Mouse (Mus musculus): ENCODE data around the gene Anapc2. TPM values are rescaled to one million over a fixed set of nuclear protein-coding genes. Genes with fewer than 3 reads are reported as not detected.
"Not testable (repeated sequence)": the region's sequence is repeated elsewhere in the genome, so short reads cannot be mapped to it uniquely, and the experiment has no call there.

The Anapc2 gene
- polyA plus RNA-seq, 1 experiment from 2014 or later: 156 TPM

- Histone ChIP-seq H3K9me3 (no peaks in the 10 kb centered on the region), H3K4me3 (no peak overlapping the region), H3K27me3 (ENCODE audit: insufficient read depth, poor library complexity, severe bottlenecking) (peaks cover 41% of the 10 kb centered on the region), H3K27ac (no peak overlapping the region), H3K4me1 (replicated peaks) (peaks cover 41% of the 10 kb centered on the region), H3K36me3 (peaks cover 53% of the 10 kb centered on the region)
- WGBS: 91% methylated on average over 4 of the region's 4 CpGs
- DNase-seq (ENCODE audit: low spot score): no peak
Observed at GRCm38 (mm10) chr2:25244144-25244543, 28.1 kb upstream of the Anapc2 start.

GRCm38 (mm10) chr2:25246183-25247072 is 25.9 kb upstream of the Anapc2 start, which contains the start of gene AL732309.1:
TSS of gene AL732309.1 (minus strand) at chr2:25246863.
- no peak for DNase-seq (ENCODE audit: low spot score)
- H3K4me1 ChIP-seq (replicated peaks): peaks cover 26% of the 10 kb centered on the region
- peaks cover 76% of the 10 kb centered on the region for H3K36me3 ChIP-seq
- no peaks in the 10 kb centered on the region for H3K9me3 ChIP-seq
- 88% methylated on average over 10 of the region's 10 CpGs for WGBS
- no peak within 1 kb of the TSS for H3K27ac ChIP-seq
- peaks cover 29% of the 10 kb centered on the region for H3K27me3 ChIP-seq (ENCODE audit: insufficient read depth, poor library complexity, severe bottlenecking)
- no peak within 1 kb of the TSS for H3K4me3 ChIP-seq

- Histone ChIP-seq H3K36me3 (peaks cover 64% of the 10 kb centered on the region), H3K4me1 (replicated peaks) (peaks cover 19% of the 10 kb centered on the region), H3K27ac (no peak overlapping the region), H3K9me3 (no peaks in the 10 kb centered on the region), H3K27me3 (ENCODE audit: insufficient read depth, poor library complexity, severe bottlenecking) (no peaks in the 10 kb centered on the region), H3K4me3 (no peak overlapping the region)
- 87% methylated on average over 1 of the region's 1 CpGs for WGBS
- no peak for DNase-seq (ENCODE audit: low spot score)
Observed at GRCm38 (mm10) chr2:25252331-25252730, 19.9 kb upstream of the Anapc2 start.

- Histone ChIP-seq H3K36me3 (peaks cover 34% of the 10 kb centered on the region), H3K9me3 (no peaks in the 10 kb centered on the region), H3K27me3 (ENCODE audit: insufficient read depth, poor library complexity, severe bottlenecking) (no peaks in the 10 kb centered on the region), H3K4me3 (peak within 1 kb of the TSS; percentile 91), H3K4me1 (replicated peaks) (peaks cover 19% of the 10 kb centered on the region), H3K27ac (peak within 1 kb of the TSS; percentile 94)
- peak; percentile 95 for DNase-seq (ENCODE audit: low spot score)
- WGBS: under 1% methylated on average over 39 of the region's 39 CpGs
Observed at GRCm38 (mm10) chr2:25255284-25255779, 16.9 kb upstream of the Anapc2 start, which contains the start of gene Tmem203. TSS of gene Tmem203 (plus strand) at chr2:25255439.

- H3K27me3 ChIP-seq (ENCODE audit: insufficient read depth, poor library complexity, severe bottlenecking); H3K9me3 ChIP-seq; H3K27ac ChIP-seq: not testable (repeated sequence)
- peaks cover 21% of the 10 kb centered on the region for H3K36me3 ChIP-seq
- peaks cover 20% of the 10 kb centered on the region for H3K4me1 ChIP-seq (replicated peaks)
- DNase-seq (ENCODE audit: low spot score): peak; percentile 18
- H3K4me3 ChIP-seq: peak overlapping the region; percentile 91
- WGBS: 61% methylated on average over 12 of the region's 12 CpGs
Observed at GRCm38 (mm10) chr2:25256443-25257109, 15.7 kb upstream of the Anapc2 start.

- WGBS: 92% methylated on average over 5 of the region's 5 CpGs
- H3K27me3 ChIP-seq (ENCODE audit: insufficient read depth, poor library complexity, severe bottlenecking); H3K27ac ChIP-seq; H3K4me3 ChIP-seq; H3K9me3 ChIP-seq; DNase-seq (ENCODE audit: low spot score): not testable (repeated sequence)
- Histone ChIP-seq H3K36me3 (peaks cover 15% of the 10 kb centered on the region), H3K4me1 (replicated peaks) (peaks cover 27% of the 10 kb centered on the region)
Observed at GRCm38 (mm10) chr2:25257250-25257649, 15.0 kb upstream of the Anapc2 start.

- H3K27ac ChIP-seq: no peak overlapping the region
- H3K9me3 ChIP-seq: no peaks in the 10 kb centered on the region
- DNase-seq (ENCODE audit: low spot score): no peak
- H3K27me3 ChIP-seq (ENCODE audit: insufficient read depth, poor library complexity, severe bottlenecking): peaks cover 10% of the 10 kb centered on the region
- no peaks in the 10 kb centered on the region for H3K36me3 ChIP-seq
- peaks cover 43% of the 10 kb centered on the region for H3K4me1 ChIP-seq (replicated peaks)
- H3K4me3 ChIP-seq: no peak overlapping the region; the same call in 1 of the 2 replicates
- 56% methylated on average over 2 of the region's 2 CpGs for WGBS
Observed at GRCm38 (mm10) chr2:25258887-25259286, 13.4 kb upstream of the Anapc2 start.

- Histone ChIP-seq H3K4me1 (replicated peaks) (peaks cover 52% of the 10 kb centered on the region), H3K27me3 (ENCODE audit: insufficient read depth, poor library complexity, severe bottlenecking) (peaks cover 26% of the 10 kb centered on the region), H3K4me3 (peak overlapping the region; percentile 73), H3K9me3 (no peaks in the 10 kb centered on the region), H3K36me3 (no peaks in the 10 kb centered on the region), H3K27ac (peak overlapping the region; percentile 84)
- WGBS: 50% methylated on average over 12 of the region's 12 CpGs
- no peak for DNase-seq (ENCODE audit: low spot score)
Observed at GRCm38 (mm10) chr2:25261870-25262269, 10.4 kb upstream of the Anapc2 start.

GRCm38 (mm10) chr2:25262291-25262767 is 9.9 kb upstream of the Anapc2 start, which contains the start of gene Tprn:
TSS of gene Tprn (plus strand) at chr2:25262618.
- H3K9me3 ChIP-seq: no peaks in the 10 kb centered on the region
- peak; percentile 91 for DNase-seq (ENCODE audit: low spot score)
- peak within 1 kb of the TSS; percentile 84 for H3K27ac ChIP-seq
- no peaks in the 10 kb centered on the region for H3K36me3 ChIP-seq
- H3K4me1 ChIP-seq (replicated peaks): peaks cover 57% of the 10 kb centered on the region
- under 1% methylated on average over 39 of the region's 39 CpGs for WGBS
- peaks cover 26% of the 10 kb centered on the region for H3K27me3 ChIP-seq (ENCODE audit: insufficient read depth, poor library complexity, severe bottlenecking)
- H3K4me3 ChIP-seq: peak within 1 kb of the TSS; percentile 73

- no peaks in the 10 kb centered on the region for H3K9me3 ChIP-seq
- H3K27ac ChIP-seq: peak overlapping the region; percentile 74
- H3K4me3 ChIP-seq: peak overlapping the region; percentile 73
- H3K4me1 ChIP-seq (replicated peaks): peaks cover 60% of the 10 kb centered on the region
- peaks cover 26% of the 10 kb centered on the region for H3K27me3 ChIP-seq (ENCODE audit: insufficient read depth, poor library complexity, severe bottlenecking)
- WGBS: under 1% methylated on average over 82 of the region's 82 CpGs
- peak; percentile 36 for DNase-seq (ENCODE audit: low spot score)
- H3K36me3 ChIP-seq: peaks cover 4% of the 10 kb centered on the region
Observed at GRCm38 (mm10) chr2:25262795-25263622, 9.3 kb upstream of the Anapc2 start.

GRCm38 (mm10) chr2:25263623-25264285 is 8.5 kb upstream of the Anapc2 start:
- Histone ChIP-seq H3K4me1 (replicated peaks) (peaks cover 60% of the 10 kb centered on the region), H3K27ac (0 out of 2 replicates have a peak overlapping the region, but pooled peaks have one; percentile 74), H3K4me3 (peak overlapping the region; percentile 73), H3K36me3 (peaks cover 11% of the 10 kb centered on the region), H3K27me3 (ENCODE audit: insufficient read depth, poor library complexity, severe bottlenecking) (peaks cover 26% of the 10 kb centered on the region), H3K9me3 (no peaks in the 10 kb centered on the region)
- DNase-seq (ENCODE audit: low spot score): no peak
- WGBS: 22% methylated on average over 12 of the region's 12 CpGs
